ENCODE assay signal across 21 mouse cellular contexts in the genomic region with DNA sequence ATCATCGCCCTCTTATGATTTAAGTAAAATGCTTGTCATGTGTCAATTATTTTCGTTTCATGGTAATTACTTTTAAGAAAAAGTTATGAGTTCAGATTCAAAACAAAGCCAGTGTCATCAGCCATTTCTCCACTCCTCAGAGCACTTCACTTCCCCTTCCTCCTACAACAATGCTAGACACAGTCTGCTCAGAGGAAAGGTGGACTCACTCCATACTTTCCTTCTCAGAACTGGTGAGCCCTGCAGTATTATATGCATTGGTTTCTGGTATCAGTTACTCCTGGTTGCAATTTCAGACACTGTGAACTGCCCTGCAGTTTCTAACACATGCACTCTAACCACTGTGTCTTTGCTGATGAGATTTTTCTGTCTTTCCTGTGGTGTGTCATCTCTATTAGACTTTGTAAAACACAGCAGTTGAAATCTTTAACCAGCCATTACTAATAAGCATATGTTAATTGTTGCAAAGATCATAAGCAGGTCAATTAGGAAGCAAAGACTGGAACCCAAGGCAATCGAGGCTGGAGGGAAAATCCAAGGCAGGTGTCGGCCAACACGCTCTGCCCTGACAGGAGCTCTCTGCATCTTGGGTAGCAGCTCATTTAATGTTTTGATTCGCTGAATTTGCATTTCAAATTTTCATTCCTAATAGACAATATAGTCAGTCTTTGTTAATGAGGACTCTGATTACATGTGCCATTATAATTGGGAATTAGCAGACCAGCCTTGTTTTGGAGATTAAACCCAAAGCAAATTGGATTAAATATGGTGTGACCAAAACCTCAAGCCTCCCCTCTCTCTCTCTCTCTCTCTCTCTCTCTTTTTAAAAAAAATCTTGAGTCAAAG.
DNase-seq lines count a peak whose midpoint lies in the region; ATAC-seq and TF ChIP-seq lines count a peak whose summit lies in the region.
"Had no signal": no experiment of that assay in that cellular context is flagged by ENCODE, and none has a peak within 500 bp of the region (broad histone marks: within the 10 kb centered on the region; RNA-seq: fewer than 3 reads in every experiment).

No protein-coding gene starts in this region.

- H3K36me3 ChIP-seq in forebrain, embryonic 12.5 days (replicated peaks), result no peaks in the 10 kb centered on the region
- H3K36me3 ChIP-seq in forebrain, embryonic 13.5 days (ENCODE audit: poor library complexity, severe bottlenecking), result no peaks in the 10 kb centered on the region
- H3K36me3 ChIP-seq in hindbrain, embryonic 12.5 days, result no peaks in the 10 kb centered on the region
- no peaks in the 10 kb centered on the region for H3K36me3 ChIP-seq in hindbrain, embryonic 16.5 days (ENCODE audit: control insufficient read depth, insufficient read depth, low read length)
- no peaks in the 10 kb centered on the region for H3K36me3 ChIP-seq in midbrain, postnatal 0 days (ENCODE audit: insufficient read depth, low read length)
- no peaks in the 10 kb centered on the region for H3K36me3 ChIP-seq in stomach, postnatal 0 days (ENCODE audit: control insufficient read depth, insufficient read depth, low read length)
- H3K36me3 ChIP-seq: embryonic facial prominence, embryonic 10.5 days; G1E; heart, embryonic 15.5 days had no signal

- TF ChIP-seq EP300 in stomach, postnatal 0 days (optimal IDR thresholded peaks at IDR 0.05), result no peak

- no peak overlapping the region for H3K27ac ChIP-seq in forebrain, embryonic 12.5 days
- H3K27ac ChIP-seq in forebrain, embryonic 13.5 days, result no peak overlapping the region
- no peak overlapping the region for H3K27ac ChIP-seq in hindbrain, embryonic 12.5 days
- no peak overlapping the region for H3K27ac ChIP-seq in hindbrain, embryonic 16.5 days (ENCODE audit: low read depth, low read length)
- no peak overlapping the region for H3K27ac ChIP-seq in midbrain, postnatal 0 days (ENCODE audit: low read depth, low read length)
- H3K27ac ChIP-seq in stomach, postnatal 0 days (replicated peaks), result no peak overlapping the region
- H3K27ac ChIP-seq: embryonic facial prominence, embryonic 10.5 days; heart, adult 2 months; heart, embryonic 15.5 days had no signal

- no peaks in the 10 kb centered on the region for H3K4me1 ChIP-seq in forebrain, embryonic 12.5 days
- H3K4me1 ChIP-seq in forebrain, embryonic 13.5 days, result no peaks in the 10 kb centered on the region
- H3K4me1 ChIP-seq in hindbrain, embryonic 12.5 days, result no peaks in the 10 kb centered on the region
- H3K4me1 ChIP-seq in hindbrain, embryonic 16.5 days (ENCODE audit: control insufficient read depth, insufficient read depth, low read depth, low read length), result no peaks in the 10 kb centered on the region
- H3K4me1 ChIP-seq in midbrain, postnatal 0 days (ENCODE audit: insufficient read depth, low read length), result no peaks in the 10 kb centered on the region
- no peaks in the 10 kb centered on the region for H3K4me1 ChIP-seq in stomach, postnatal 0 days (replicated peaks; ENCODE audit: control insufficient read depth, insufficient read depth)
- H3K4me1 ChIP-seq: embryonic facial prominence, embryonic 10.5 days; heart, embryonic 15.5 days had no signal

- H3K4me2 ChIP-seq in forebrain, embryonic 12.5 days, result no peak overlapping the region
- no peak overlapping the region for H3K4me2 ChIP-seq in forebrain, embryonic 13.5 days
- H3K4me2 ChIP-seq in hindbrain, embryonic 12.5 days (replicated peaks), result no peak overlapping the region
- H3K4me2 ChIP-seq in hindbrain, embryonic 16.5 days (ENCODE audit: low read length), result no peak overlapping the region
- H3K4me2 ChIP-seq in midbrain, postnatal 0 days (ENCODE audit: low read depth, low read length, poor library complexity, severe bottlenecking), result no peak overlapping the region
- H3K4me2 ChIP-seq in stomach, postnatal 0 days (replicated peaks; ENCODE audit: low read depth), result no peak overlapping the region
- H3K4me2 ChIP-seq: heart, embryonic 11.5 days; heart, embryonic 15.5 days had no signal

- peak; percentile 74 for DNase-seq in retina, postnatal 1 day
- DNase-seq in retina, embryonic 14.5 days (ENCODE audit: low spot score), result no peak
- DNase-seq in midbrain, postnatal 0 days (ENCODE audit: low spot score), result peak; percentile 10
- no peak for DNase-seq in stomach, postnatal 0 days (ENCODE audit: low spot score)
- DNase-seq: adrenal gland, adult 8-10 months; B cell, adult 2 months; cerebellum, adult 2 months; cerebellum, postnatal 10 days; gastrocnemius, postnatal 14 days; heart, adult 2 months; heart, postnatal 14 days had no signal

- no peak overlapping the region for H3K4me3 ChIP-seq in forebrain, embryonic 12.5 days (replicated peaks)
- no peak overlapping the region for H3K4me3 ChIP-seq in forebrain, embryonic 13.5 days
- no peak overlapping the region for H3K4me3 ChIP-seq in hindbrain, embryonic 12.5 days
- H3K4me3 ChIP-seq in hindbrain, embryonic 16.5 days (ENCODE audit: low read length), result no peak overlapping the region
- no peak overlapping the region for H3K4me3 ChIP-seq in midbrain, postnatal 0 days (ENCODE audit: low read depth, low read length)
- H3K4me3 ChIP-seq in stomach, postnatal 0 days (ENCODE audit: low read depth, low read length), result no peak overlapping the region
- H3K4me3 ChIP-seq: embryonic facial prominence, embryonic 10.5 days; heart, adult 2 months; heart, embryonic 15.5 days had no signal

- 54% methylated on average over 6 of the region's 6 CpGs for WGBS in forebrain, embryonic 12.5 days
- 50% methylated on average over 6 of the region's 6 CpGs for WGBS in forebrain, embryonic 13.5 days
- 57% methylated on average over 6 of the region's 6 CpGs for WGBS in hindbrain, embryonic 12.5 days
- WGBS in hindbrain, embryonic 16.5 days, result 57% methylated on average over 6 of the region's 6 CpGs
- WGBS in midbrain, postnatal 0 days, result 49% methylated on average over 6 of the region's 6 CpGs
- WGBS in stomach, postnatal 0 days, result 68% methylated on average over 6 of the region's 6 CpGs

- no peak for TF ChIP-seq CTCF in midbrain, postnatal 0 days (IDR thresholded peaks at IDR 0.05)
- no peak for TF ChIP-seq CTCF in stomach, postnatal 0 days (IDR thresholded peaks at IDR 0.05; ENCODE audit: low read depth)

- no peak overlapping the region for H3K9ac ChIP-seq in forebrain, embryonic 12.5 days
- no peak overlapping the region for H3K9ac ChIP-seq in forebrain, embryonic 13.5 days
- H3K9ac ChIP-seq in hindbrain, embryonic 12.5 days, result no peak overlapping the region
- no peak overlapping the region for H3K9ac ChIP-seq in hindbrain, embryonic 16.5 days (ENCODE audit: low read depth, low read length)
- H3K9ac ChIP-seq in midbrain, postnatal 0 days (replicated peaks; ENCODE audit: low read length, poor library complexity, severe bottlenecking), result no peak overlapping the region
- no peak overlapping the region for H3K9ac ChIP-seq in stomach, postnatal 0 days (ENCODE audit: low read length)
- H3K9ac ChIP-seq: heart, embryonic 15.5 days had no signal

- 0 out of 2 replicates have a peak, but pooled peaks cover 6% of the 10 kb centered on the region for H3K27me3 ChIP-seq in forebrain, embryonic 12.5 days
- H3K27me3 ChIP-seq in forebrain, embryonic 13.5 days, result peaks cover 11% of the 10 kb centered on the region; the same call in 1 of the 2 replicates
- no peaks in the 10 kb centered on the region for H3K27me3 ChIP-seq in hindbrain, embryonic 12.5 days
- no peaks in the 10 kb centered on the region for H3K27me3 ChIP-seq in hindbrain, embryonic 16.5 days (replicated peaks; ENCODE audit: control insufficient read depth, insufficient read depth, low read length)
- no peaks in the 10 kb centered on the region for H3K27me3 ChIP-seq in midbrain, postnatal 0 days (ENCODE audit: insufficient read depth, low read length)
- no peaks in the 10 kb centered on the region for H3K27me3 ChIP-seq in stomach, postnatal 0 days (ENCODE audit: control insufficient read depth, insufficient read depth, low read length)
- H3K27me3 ChIP-seq: heart, embryonic 15.5 days had no signal

- H3K9me3 ChIP-seq in forebrain, embryonic 12.5 days, result no peaks in the 10 kb centered on the region
- no peaks in the 10 kb centered on the region for H3K9me3 ChIP-seq in forebrain, embryonic 13.5 days (replicated peaks)
- no peaks in the 10 kb centered on the region for H3K9me3 ChIP-seq in hindbrain, embryonic 12.5 days (replicated peaks)
- no peaks in the 10 kb centered on the region for H3K9me3 ChIP-seq in hindbrain, embryonic 16.5 days (ENCODE audit: control insufficient read depth, low read length)
- H3K9me3 ChIP-seq in midbrain, postnatal 0 days (ENCODE audit: low read length), result no peaks in the 10 kb centered on the region
- H3K9me3 ChIP-seq in stomach, postnatal 0 days (ENCODE audit: control insufficient read depth, low read length), result no peaks in the 10 kb centered on the region
- H3K9me3 ChIP-seq: embryonic facial prominence, embryonic 10.5 days; heart, embryonic 15.5 days had no signal

- peak; percentile 39; the same call in 1 of the 2 replicates for ATAC-seq in forebrain, embryonic 12.5 days (ENCODE audit: low FRiP score)
- ATAC-seq in forebrain, embryonic 13.5 days, result no peak
- peak; percentile 85 for ATAC-seq in hindbrain, embryonic 12.5 days (ENCODE audit: low FRiP score)
- no peak for ATAC-seq in hindbrain, embryonic 16.5 days
- no peak for ATAC-seq in midbrain, postnatal 0 days (ENCODE audit: low FRiP score)
- no peak for ATAC-seq in stomach, postnatal 0 days (ENCODE audit: low FRiP score, low TSS enrichment)
- ATAC-seq: CD4-positive, CD25-positive, alpha-beta regulatory T cell, adult 4 months; intestine, embryonic 16.5 days had no signal

Comparison
In these comparisons a context has a peak if more than half of its experiments do, and no peak if none do; other contexts are left out.
1. ATAC-seq: peak in forebrain, embryonic 12.5 days (single experiment) and hindbrain, embryonic 12.5 days (single experiment); none in forebrain, embryonic 13.5 days (single experiment), hindbrain, embryonic 16.5 days (single experiment), midbrain, postnatal 0 days (single experiment) and stomach, postnatal 0 days (single experiment).
2. DNase-seq: peak in retina, postnatal 1 day (single experiment) and midbrain, postnatal 0 days (single experiment); none in retina, embryonic 14.5 days (single experiment) and stomach, postnatal 0 days (single experiment).